Mouse (Mus musculus): ENCODE results near the gene Spryd4.
"Not testable (repeated sequence)": the region's sequence is repeated elsewhere in the genome, so short reads cannot be mapped to it uniquely, and the experiment has no call there.

The Spryd4 gene

DNA sequence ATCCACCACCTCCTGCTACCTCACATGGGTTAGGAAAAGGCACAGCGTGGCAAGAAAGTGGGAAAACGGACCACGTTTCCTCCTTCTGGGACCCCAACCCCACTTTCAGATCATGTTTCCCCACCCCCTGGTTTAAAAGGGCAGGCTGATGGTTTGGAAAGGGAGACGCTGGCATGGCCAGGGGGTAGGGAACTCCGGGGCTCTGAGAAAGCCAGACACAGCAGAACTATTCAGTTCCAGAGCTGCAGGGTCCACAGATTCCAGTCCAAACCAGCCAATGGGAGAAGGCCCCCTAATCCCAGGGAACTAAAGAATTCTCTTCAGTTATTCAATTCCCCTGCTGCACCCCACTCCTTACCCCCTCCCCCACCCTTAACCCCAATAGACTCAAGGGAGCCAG is 13.5 kb upstream of the Spryd4 start:
- DNase-seq = no peak

DNA sequence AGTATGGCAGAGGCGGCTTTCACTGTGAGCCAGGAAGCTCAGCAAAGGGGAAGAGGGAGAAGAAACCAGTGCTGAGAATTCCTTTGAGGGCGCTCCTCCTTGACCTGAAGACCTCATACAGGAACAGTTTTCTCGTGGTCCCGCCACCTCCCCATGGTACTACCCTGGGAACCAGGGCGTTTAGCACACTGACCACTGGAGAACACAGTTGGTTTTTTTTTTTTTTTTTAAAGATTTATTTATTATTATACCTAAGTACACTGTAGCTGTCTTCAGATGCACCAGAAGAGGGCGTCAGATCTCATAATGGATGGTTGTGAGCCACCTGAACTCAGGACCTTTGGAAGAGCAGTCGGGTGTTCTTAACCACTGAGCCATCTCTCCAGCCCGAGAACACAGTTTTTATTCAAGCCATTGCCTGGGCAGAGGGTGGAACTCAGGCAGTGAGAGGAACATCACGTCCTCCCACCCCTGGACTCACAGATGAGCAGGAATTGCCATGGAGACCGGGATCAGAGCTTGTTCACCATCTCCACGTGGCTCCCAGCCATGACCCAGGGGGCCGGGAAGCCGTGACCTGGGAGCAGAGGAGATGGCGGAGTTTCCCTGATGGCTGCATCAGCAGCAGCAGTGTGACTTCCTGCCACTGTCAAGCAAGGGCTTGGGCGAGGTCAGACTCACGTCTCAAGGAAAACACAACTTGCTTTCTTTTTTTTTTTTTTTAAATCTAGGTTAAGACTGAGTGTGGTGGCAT is 10.1 kb upstream of the Spryd4 start:
- no peak for DNase-seq

DNA sequence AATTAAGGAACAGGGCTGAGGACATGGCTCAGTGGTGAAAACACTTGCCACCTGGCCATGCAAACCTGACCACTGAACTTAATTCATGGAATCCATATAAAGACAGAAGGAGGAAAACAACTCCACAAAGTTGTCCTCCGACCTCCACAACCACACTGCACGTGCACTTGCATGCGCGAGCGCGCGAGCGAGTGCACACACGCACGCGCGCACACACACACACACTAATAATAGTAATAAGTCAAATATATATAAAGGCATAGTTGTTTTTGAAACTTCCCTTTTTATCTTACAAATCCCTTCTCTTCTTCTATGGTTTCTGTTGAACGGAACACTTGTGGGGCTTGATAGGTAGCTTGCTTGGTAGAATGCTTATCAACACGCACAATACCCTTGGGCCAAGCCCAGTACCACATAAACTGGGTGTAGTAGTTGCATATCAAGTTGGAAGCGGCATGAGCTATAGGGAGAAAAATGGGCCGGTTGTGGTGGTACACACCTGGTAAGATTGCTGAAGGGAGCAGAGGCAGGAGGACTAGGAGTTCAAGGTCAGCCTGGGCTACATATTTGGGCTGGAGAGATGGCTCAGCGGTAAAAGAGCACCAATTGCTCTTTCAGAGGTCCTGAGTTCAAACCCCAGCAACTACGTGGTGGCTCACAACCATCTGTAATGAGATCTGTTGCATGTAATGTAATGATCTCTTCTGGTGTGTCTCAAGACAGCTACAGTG is 6.9 kb upstream of the Spryd4 start:
- no peak for DNase-seq

DNA sequence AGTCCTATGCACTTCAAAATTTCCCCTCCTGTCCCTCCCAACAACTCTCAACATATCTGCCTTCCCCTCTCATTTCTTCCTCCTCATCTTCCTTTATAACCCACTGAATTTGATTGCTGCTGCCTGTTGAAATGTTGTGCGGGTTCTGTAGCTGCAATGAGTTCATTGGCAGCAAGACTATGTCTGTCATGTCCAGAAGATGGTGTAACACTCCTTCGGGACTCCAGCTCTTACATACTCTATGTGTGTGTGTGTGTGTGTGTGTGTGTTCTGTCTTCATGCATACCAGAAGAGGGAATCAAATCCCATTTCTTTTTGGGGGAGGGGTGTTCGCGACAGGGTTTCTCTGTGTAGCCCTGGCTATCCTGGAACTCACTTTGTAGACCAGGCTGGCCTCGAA is 3.4 kb upstream of the Spryd4 start:
- no peak for DNase-seq

DNA sequence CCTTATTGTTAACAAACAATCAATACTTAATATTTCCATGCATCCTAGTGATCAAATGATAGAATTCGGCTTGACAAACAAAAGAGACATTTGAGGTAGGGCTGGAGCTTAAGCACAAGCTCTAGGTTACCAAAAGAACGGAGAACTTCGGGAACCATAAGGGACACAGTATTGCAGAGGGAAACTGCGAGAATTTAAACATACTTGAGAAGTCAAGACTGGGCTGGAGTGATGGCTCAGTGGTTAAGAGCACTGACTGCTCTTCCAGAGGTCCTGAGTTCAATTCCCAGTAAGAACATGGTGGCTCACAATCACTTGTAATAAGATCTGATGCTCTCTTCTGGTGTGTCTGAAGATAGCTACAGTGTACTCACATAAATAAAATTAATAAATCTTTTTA is 2.5 kb upstream of the Spryd4 start:
- not testable (repeated sequence) for DNase-seq

DNA sequence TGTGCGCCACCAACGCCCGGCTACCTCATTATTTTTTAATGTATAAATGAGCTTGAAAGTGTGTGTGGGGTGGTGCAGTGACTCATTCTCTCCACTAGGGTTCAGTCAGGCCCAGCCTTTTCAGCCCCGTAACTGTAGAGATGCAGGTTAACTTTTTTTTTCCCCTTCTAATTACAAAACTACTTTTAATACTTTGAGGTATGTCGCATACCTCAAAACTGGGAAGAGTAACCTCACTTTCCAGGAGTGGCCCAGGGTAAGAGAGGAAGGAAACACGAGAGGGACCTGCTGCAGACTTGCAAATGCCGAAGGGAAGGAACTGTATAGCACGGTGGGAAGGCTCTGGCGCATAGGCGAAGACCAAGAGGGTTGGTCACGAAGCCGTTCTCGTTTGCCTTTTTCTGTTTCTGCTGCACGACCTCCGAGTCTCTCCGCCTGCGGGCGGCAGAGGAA is 1.3 kb upstream of the Spryd4 start:
- DNase-seq = peak; percentile 91

DNA sequence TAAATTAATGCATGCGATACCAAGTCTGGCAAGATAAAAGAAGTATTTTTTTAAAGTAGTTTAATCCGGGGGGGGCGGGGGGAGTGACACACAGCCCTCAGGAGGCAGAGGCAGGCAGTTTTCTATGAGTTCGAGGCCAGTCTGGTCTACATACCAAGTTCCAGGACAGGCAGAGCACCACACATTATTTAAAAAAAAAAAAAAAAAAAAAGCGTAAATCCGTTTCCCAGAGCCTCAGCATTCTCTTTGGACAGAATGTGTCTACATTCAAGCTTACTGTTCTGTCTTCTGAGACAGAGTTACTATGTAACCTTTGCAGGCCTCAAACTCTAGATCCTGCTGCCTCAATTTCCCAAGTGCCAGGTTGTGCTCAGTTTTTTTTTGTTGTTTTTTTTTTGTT is 541 bp upstream of the Spryd4 start:
- no peak for DNase-seq

DNA sequence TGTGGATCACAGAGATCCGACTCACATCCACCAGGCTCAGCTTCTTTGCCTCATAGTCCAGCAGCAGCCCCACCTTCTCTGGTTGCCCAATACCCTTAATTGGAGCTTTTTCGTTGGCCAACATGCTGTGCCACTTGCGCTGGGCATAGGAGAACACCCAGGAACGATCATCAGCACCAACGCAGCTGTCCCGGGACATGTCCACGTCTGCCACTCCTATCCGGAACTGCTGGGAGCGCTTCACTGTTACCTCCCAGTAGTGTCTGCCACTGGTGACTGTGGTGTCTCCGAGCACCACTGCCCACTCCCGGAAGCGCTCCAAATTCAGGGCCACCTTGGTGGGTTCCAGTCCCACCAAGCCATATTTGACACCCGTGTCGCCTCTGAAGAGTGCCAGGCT is 653 bp downstream of the Spryd4 start:
- no peak for DNase-seq

DNA sequence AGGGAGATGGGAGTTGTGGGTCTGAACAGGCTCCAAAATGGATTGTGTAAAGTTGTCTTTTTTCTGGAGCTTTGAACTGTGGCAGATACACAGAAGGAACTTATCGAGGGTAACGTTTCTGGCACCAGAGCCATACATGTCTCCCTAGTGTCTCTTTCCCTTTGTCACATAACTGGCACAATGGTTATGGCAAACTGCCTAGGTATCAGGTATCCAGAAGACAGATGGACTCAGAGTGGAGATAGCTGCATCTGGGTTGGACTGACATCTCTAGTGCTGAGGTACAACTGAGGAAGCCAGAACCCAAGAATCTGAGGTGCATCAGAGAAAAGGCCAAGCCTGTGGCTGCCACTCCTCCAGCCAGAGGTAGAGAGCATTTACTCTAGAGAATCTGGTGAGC is 1.5 kb downstream of the Spryd4 start:
- no peak for DNase-seq

DNA sequence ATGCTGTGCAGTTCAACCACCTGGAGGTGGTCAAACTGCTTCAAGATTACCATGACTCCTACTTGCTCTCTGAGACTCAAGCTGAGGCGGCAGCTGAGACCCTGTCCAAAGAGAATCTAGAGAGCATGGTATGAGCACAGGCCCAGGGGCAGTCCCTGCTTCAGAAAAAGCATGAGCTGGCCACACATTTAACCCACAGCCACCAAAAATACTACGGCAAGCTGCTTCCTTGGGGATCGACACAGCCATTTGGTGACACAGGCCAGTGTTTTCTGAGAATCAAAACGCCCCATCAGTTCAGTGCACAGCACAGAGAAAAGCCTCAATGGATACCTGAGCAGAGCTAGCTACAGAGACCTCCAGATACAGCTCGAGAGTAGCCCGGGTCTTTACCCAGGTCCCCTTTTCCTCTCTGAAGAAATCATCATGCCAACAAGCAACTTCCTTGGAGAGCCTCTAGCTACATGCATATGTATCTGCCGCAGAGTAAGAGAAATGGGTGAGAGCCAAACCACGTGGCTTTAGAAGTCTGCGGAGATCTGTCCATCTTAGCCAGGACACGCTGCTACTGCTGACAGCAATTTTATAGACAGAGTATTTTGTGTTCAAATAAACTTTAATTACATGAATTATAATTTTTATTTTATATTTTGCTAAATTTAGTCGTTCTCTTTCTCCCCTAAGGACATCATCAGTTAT is 2.1 kb downstream of the Spryd4 start:
- no peak for DNase-seq

DNA sequence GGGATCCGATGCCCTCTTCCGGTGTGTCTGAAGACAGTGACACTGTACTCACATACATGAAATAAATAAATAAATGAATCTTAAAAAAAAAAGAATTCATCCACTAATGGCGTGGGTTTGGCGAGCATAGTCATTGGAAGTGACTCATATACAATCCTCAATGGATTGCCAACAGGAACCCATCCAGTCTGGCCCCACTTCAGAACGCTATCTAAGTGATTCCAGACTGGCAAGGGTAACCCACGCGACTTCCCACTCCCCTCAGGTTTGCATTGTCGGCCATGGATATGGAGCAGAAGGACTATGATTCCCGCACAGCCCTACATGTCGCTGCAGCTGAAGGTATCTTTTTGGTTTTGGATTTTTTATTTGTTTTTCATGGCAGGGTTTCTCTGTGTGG is 3.3 kb downstream of the Spryd4 start:
- no peak for DNase-seq

DNA sequence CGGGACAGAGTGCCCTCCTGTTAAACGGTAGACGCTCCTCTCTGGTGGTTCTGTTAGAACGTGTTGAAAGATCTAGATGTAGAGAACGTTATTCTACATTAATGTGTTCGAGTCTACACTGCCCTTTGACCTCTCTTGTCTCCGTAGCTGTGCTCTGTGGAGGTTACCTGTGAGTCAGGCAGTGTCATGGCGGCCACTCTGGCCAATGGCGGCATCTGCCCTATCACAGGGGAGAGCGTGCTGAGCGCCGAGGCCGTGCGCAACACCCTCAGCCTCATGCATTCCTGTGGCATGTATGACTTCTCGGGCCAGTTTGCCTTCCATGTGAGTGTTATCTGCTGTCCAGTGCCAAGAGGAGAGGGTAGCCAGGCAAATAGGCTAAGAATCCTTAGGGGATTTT is 6.7 kb downstream of the Spryd4 start:
- no peak for DNase-seq

DNA sequence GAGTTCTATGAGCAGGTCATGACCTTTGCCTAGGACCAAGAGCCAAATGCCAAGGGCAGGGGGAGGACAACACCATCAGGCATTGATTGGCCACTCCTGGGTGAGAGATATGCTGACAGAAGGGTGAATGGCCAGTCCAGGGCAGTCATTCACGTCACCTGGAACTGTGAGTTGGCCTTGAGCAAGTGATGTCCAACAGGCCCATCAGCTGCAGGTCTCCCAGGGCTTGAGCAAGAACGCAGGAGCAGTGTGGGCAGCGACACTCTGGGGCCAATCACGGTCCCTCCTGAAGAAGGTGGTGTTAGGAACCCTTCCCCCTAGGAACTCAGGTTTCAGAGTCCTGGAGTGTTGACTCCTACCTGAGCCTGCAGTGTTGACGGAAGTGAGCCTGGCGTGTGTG is 9.8 kb downstream of the Spryd4 start:
- DNase-seq = no peak

DNA sequence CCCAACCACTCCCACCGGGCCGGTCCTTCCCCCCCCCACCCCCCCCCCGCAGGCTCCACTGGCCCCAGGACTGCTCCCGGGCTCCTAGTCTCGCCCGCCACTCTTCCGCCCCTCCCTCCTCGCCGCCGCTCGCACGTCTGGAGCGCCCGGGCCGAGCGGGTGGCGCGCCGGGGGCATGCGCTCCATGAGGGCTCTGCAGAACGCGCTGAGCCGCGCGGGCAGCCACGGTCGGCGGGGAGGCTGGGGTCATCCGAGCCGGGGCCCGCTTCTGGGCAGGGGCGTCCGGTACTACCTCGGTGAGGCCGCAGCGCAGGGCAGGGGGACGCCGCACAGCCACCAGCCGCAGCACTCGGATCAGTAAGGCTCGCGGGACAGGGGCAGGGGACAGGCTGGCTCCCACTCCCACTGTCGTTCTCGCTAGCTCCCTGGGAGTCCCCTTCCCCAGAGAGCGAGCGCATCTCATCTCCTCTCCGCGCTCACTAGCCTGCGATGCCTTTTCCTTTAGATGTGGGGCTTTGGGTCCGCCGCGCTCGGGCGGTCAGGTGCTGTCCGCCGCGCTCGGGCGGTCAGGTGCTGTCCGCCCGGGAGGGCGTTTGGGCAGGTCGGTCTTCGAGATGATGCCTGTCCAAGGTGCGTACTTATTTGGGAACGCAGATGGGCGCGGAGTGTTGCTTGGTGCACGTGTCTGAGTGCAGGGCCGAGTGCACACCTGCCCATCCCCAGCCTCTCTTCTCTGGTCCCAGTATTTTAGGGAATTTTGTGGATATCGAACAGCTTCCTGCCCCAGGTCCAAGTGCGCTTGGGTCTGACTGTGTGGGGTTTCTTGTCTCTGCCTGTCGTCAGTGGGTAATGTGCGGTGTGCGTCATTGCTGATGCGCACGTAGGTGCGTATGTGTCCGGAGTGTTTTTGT is 16.8 kb downstream of the Spryd4 start:
- DNase-seq = peak; percentile 77

DNA sequence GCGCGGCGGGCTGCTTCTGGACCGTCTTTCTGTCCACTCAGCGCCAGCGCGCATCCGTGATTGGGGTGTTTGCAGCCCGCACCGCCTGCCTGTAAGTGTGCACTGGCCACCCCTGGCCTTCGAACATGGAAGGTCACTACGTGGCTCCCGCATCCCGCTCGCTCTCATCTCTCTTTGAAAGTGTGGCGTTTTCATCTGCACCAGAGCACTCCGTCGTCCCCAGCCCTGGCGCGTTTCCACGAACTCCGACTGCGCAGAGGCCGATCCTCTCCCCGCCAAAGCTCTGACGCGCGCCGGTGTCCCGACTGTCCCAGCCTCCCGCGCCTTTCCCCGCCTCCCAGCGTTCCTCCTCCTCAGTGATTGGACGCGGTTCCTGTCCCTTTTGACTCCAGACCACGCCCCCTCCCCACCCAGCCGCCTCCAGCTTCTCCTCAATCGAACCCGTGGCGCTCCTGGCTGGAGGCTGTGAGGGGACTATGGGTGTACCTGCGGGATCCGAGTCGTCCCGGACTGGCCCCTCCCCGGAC is 17.5 kb downstream of the Spryd4 start, which contains the start of gene Gls2:
Gene Gls2 (plus strand): TSS at position 434 of the 527 bp plus-strand sequence.
- peak; percentile 99 for DNase-seq

DNA sequence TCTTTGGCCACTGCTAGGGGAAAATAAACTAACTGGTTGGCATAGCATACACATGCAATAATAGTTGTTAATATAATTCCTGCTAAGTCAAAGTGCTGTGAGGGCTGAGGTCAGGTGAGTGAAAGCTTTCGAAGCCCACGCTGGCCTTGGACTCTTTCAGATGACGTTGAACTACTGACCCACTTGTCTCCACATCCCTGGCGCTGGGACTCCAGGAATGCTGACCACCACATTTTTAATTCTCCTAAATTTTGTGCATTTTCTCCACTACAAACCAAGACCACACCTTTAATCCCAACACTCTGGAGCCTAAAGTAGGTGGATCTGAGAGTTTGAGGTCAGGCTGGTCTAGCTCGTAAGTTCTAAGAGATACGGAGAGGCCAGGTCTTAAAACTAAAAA is 18.5 kb downstream of the Spryd4 start:
- no peak for DNase-seq

DNA sequence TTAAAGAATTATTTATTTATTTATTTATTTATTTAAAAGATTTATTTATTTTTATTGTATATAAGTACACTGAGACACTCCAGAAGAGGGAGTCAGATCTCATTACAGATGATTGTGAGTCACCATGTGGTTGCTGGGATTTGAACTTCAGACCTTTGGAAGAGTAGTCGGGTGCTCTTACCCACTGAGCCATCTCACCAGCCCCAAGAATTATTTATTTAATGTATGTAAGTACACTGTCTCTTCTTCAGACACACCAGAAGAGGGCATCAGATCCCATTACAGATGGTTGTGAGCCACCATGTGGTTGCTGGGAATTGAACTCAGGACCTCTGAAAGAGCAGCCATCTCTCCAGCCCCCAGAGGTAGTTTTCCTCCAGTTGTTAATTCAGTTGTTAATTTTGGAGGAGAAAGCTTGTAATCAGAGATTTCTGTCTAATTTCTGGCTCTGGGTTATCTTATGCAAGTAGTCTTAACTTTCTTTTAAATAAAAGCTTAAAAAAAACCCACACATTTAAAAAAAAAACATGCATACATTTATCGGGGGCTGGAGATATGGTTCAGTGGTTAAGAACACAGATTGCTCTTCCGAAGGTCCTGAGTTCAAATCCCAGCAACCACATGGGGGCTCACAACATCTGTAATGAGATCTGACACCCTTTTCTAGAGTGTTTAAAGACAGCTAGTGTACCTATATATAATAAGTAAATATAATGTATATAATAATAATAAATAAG is 19.4 kb downstream of the Spryd4 start:
- not testable (repeated sequence) for DNase-seq

DNA sequence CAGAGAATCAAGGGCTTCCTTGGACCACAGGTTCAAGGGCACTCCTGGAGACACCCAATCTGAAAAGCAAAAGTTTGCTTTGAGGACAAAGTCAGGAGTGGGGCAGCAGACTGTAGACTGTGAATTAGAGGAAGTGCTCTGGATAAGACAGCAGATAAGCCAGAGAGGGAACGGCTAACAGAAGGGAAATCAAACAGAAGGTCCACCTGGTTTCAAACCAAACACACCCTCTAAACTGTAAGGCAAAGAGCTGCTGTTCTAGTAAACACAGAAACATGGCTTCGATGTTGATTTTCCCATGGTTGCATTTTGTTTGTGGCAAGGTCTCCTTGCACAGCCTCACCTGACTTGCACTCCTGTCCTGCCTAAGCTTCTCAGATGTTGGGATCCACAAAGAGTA is 20.1 kb downstream of the Spryd4 start:
- no peak for DNase-seq

DNA sequence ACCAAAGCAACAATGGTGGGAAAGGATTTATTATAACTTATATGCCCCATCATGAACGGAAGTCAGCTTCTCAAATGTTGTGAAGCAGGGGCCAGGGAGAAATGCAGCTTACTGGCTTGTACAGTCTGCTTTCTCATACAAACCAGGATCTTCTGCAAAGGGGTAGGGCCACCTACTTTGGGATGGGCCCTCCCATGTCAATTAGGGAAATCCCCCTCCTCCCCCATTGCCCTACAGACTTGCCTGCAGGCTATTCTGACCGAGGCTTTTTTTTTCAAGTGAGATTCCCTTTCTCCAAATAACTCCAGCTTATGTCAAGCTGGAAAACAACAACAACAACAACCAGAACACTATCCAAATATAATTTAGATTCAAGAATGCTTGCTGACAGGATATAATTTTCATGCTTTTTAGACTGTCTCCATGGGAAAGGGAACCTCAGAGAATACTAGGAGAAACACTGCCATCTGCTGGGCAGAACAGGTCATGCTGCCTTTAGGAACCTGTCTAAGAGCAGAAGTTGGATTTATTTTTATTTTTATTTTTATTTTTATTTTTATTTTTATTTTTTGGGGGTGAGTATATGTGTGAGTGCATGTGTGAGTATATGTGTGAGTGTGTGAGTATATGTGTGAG is 23.2 kb downstream of the Spryd4 start:
- peak; percentile 85 for DNase-seq

DNA sequence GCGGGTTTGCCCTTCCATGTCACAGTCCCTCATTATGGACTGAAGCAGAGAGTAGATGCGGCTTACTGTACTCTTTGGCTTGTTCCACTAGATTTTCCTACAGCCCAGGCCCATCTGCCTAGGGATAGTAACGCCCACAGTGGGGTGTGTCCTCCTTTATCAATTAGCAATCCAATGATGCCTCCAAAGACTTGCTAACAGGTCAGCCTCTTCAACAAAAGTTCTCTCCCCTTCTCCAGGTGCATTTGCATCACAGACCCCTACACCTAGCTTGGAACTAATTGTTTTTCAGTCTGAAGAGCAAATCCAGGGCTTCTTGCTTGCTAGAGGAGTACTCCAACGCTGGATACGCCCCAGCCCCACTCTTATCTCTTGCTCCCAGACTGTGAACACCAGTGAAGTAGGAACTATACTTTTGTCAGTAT is 24.4 kb downstream of the Spryd4 start:
- DNase-seq = no peak

DNA sequence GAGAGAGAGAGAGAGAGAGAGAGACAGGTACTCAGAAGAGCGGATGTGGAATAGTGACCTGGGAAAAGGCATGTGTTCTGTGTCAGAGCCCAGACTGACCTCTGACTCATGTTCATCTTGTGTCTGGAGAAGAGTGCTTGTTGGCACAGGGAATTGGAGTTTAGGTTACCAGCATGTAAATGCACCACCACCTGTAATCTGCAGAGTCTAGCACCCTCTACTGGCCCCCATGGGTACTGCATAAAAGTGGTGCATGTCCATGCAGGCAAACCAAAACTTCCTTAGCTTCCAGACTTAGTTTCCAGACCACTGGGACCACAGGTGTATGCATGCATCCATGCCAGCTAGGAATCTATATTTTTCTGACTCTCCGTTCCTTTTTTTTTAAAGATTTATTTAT is 25.6 kb downstream of the Spryd4 start:
- DNase-seq = peak; percentile 83

Data from cerebellum, adult 9-10 months (tissue).